Mouse (Mus musculus): ENCODE measurements around the gene Mga.

The Mga gene

GRCm38 (mm10) chr2:119990881-119991280 is 93.9 kb downstream of the Mga start:
- DNase-seq = no peak

GRCm38 (mm10) chr2:119992349-119992748 is 95.3 kb downstream of the Mga start:
- DNase-seq = no peak

- no peak for DNase-seq
Observed at GRCm38 (mm10) chr2:119993515-119993914, 96.5 kb downstream of the Mga start.

GRCm38 (mm10) chr2:119994839-119995238 is 97.8 kb downstream of the Mga start:
- no peak for DNase-seq

- no peak for DNase-seq
Observed at GRCm38 (mm10) chr2:119995391-119996281, 98.6 kb downstream of the Mga start.

GRCm38 (mm10) chr2:119997354-119997753 is 100.3 kb downstream of the Mga start:
- DNase-seq = no peak

GRCm38 (mm10) chr2:119999731-120000130 is 102.7 kb downstream of the Mga start:
- DNase-seq = no peak

GRCm38 (mm10) chr2:120000882-120001584 is 104.0 kb downstream of the Mga start:
- DNase-seq = peak; percentile 53

- no peak for DNase-seq
Observed at GRCm38 (mm10) chr2:120001956-120002355, 104.9 kb downstream of the Mga start.

GRCm38 (mm10) chr2:120003970-120004369 is 106.9 kb downstream of the Mga start:
- DNase-seq = no peak

GRCm38 (mm10) chr2:120006696-120007095 is 109.7 kb downstream of the Mga start:
- no peak for DNase-seq

GRCm38 (mm10) chr2:120007680-120008210 is 110.7 kb downstream of the Mga start:
- DNase-seq = no peak

GRCm38 (mm10) chr2:120008672-120009071 is 111.6 kb downstream of the Mga start:
- DNase-seq = peak; percentile 21

- peak; percentile 75 for DNase-seq
Observed at GRCm38 (mm10) chr2:120011462-120012200, 114.6 kb downstream of the Mga start.

GRCm38 (mm10) chr2:120012924-120013323 is 115.9 kb downstream of the Mga start:
- DNase-seq = no peak

- DNase-seq = no peak
Observed at GRCm38 (mm10) chr2:120013831-120014486, 116.9 kb downstream of the Mga start.

GRCm38 (mm10) chr2:120015882-120016281 is 118.9 kb downstream of the Mga start:
- no peak for DNase-seq

GRCm38 (mm10) chr2:120017599-120017998 is 120.6 kb downstream of the Mga start:
- no peak for DNase-seq

Data from lung, postnatal 14 days (tissue).